Mouse (Mus musculus) small intestine, adult 2 months (tissue): ENCODE data around the gene Qpct.

ENCODE experiments used
- CTCF ChIP-seq: fragments of 200-500 bp; IDR thresholded peaks from 2 replicates; pipeline ENCODE4 v1.5.1; 2012; ENCODE audit warnings: low read depth, mild to moderate bottlenecking, control low read depth, inconsistent platforms, low read length, moderate library complexity, mixed read lengths; ENCODE audit not compliant: insufficient replicate concordance, insufficient read length; ENCODE audit errors: extremely low read depth
- POLR2A ChIP-seq: fragments of 200-500 bp; IDR thresholded peaks from 2 replicates; pipeline ENCODE4 v1.6.1; 2012; ENCODE audit warnings: low read depth, mild to moderate bottlenecking, control low read depth, inconsistent platforms, low read length, moderate library complexity

GRCm38 (mm10) chr17:79024544-79024943, 27.2 kb upstream of the Qpct start:
- TF ChIP-seq CTCF = no peak
- no peak for TF ChIP-seq POLR2A
